Mouse (Mus musculus) stomach, embryonic 14.5 days (tissue): Measurements from ENCODE around the gene Slc35e1. TPM values are rescaled to one million over a fixed set of nuclear protein-coding genes. Genes with fewer than 3 reads are reported as not detected.

ENCODE experiments used
- ATAC-seq: fragments of 200-750 bp; cut with Nextera tagmentation; 2 replicates; pipeline ENCODE4 v1.8.0; 2017; ENCODE audit warnings: low read depth, moderate TSS enrichment; ENCODE audit not compliant: insufficient number of reproducible peaks, insufficient read depth, low FRiP score
- H3K27ac ChIP-seq: fragments of 300-500 bp; sonication (generic); 2 replicates; pipeline ENCODE4 v1.5.1; 2014; ENCODE audit warnings: mild to moderate bottlenecking, low read length, moderate library complexity, mixed read lengths
- H3K27me3 ChIP-seq: fragments of 300-500 bp; sonication (generic); 2 replicates; pipeline ENCODE4 v1.6.1; 2014; ENCODE audit warnings: low read length, control low read depth, mixed read lengths; ENCODE audit not compliant: control insufficient read depth, insufficient read depth
- H3K36me3 ChIP-seq: fragments of 300-500 bp; sonication (generic); 2 replicates; pipeline ENCODE4 v1.6.1; 2014; ENCODE audit warnings: mild to moderate bottlenecking, control low read depth, low read length, moderate library complexity, mixed read lengths; ENCODE audit not compliant: control insufficient read depth, insufficient read depth
- H3K4me1 ChIP-seq: fragments of 300-500 bp; sonication (generic); 2 replicates; pipeline ENCODE4 v1.6.1; 2014; ENCODE audit warnings: low read length, control low read depth, mixed read lengths; ENCODE audit not compliant: control insufficient read depth, insufficient read depth
- H3K4me2 ChIP-seq: fragments of 300-500 bp; sonication (generic); replicated peaks from 2 replicates; pipeline ENCODE4 v1.6.1; 2014; ENCODE audit warnings: low read depth, low read length, control low read depth
- H3K4me3 ChIP-seq: fragments of 300-500 bp; sonication (generic); 2 replicates; pipeline ENCODE4 v1.5.1; 2014; ENCODE audit warnings: low read depth, low read length, control low read depth
- H3K9ac ChIP-seq: fragments of 300-500 bp; sonication (generic); replicated peaks from 2 replicates; pipeline ENCODE4 v1.6.1; 2014; ENCODE audit warnings: low read depth, mild to moderate bottlenecking, control low read depth, low read length, moderate library complexity, mixed read lengths
- H3K9me3 ChIP-seq: fragments of 300-500 bp; sonication (generic); 2 replicates; pipeline ENCODE4 v1.6.1; 2016; ENCODE audit warnings: low read depth, low read length, control low read depth; ENCODE audit not compliant: control insufficient read depth
- WGBS: fragments of 180-500 bp; shearing (Covaris S2); extraction: QIAGEN DNeasy Blood & Tissue Kit; methylation state at CpG from one replicate; pipeline ENCODE4 v1.1.7; 2014; 5-methylcytosine and 5-hydroxymethylcytosine counted together
- polyA plus RNA-seq: library from polyadenylated mRNA; unstranded; fragments of >200 nt; fragmentation: Nextera tagmentation; extraction: Ambion mirVana; gene quantifications from 2 replicates; pipeline ENCODE4 v1.2.1, GENCODE M21; 2014

The Slc35e1 gene
- polyA plus RNA-seq, 1 experiment from 2014 or later, result 10.7 TPM

DNA sequence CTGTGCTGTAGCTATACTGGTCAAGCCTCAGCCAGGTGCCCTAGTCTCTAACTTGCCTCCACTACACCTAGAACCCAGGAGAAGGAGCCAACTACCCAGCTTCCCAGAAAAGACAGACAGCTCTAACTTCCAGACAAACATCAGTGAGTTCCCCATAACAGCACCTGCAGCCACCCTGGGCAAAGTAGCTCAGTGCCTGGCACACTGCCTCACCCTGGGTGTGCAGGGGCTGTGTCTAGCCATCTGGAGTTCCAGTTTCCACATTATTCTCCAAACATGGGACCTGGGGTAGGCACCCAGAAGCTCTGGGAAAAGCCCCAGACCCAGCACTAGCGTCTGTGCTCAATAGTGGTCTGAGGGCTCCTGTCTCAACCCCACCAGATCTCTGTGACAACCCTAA lies 15.1 kb upstream of the Slc35e1 start:
- no peak for ATAC-seq
- Histone ChIP-seq H3K4me2 (no peak overlapping the region), H3K9me3 (no peaks in the 10 kb centered on the region), H3K9ac (no peak overlapping the region), H3K4me3 (no peak overlapping the region), H3K27me3 (no peaks in the 10 kb centered on the region), H3K4me1 (no peaks in the 10 kb centered on the region), H3K27ac (no peak overlapping the region), H3K36me3 (0 out of 2 replicates have a peak, but pooled peaks cover 4% of the 10 kb centered on the region)
- 80% methylated on average over 1 of the region's 1 CpGs for WGBS

DNA sequence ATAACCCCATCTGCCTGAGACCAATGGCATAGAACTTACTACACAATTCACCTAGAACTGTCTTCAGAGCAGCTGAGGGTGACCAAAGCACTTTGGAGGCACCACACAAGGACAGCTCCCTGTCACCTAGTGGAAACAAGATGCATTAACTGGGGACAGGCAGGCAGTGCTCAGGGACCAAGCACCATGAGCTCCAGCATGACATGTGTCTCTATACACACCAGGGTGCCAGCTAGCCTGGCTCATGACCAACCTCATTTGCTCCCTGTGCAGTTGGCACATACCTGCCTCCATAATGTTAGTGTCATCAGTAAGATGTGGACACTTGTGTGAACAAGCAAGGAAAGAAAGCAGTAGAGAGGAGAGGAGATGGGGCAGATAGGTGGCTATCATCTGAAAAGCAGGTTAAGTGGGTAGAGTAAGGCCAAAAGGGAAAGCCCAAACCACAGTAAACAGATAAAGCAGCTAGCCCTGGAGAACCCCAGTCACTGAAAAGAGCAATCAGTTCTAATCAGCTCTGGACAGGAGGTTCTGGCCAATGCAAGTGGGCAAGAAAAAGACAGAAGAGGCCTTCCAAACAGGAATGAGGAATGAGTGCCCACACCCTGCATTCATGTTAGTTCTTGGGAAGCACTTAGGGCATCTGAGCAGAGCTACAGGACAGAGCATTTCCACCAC lies 12.4 kb upstream of the Slc35e1 start:
- Histone ChIP-seq H3K27me3 (no peaks in the 10 kb centered on the region), H3K4me3 (no peak overlapping the region), H3K4me1 (no peaks in the 10 kb centered on the region), H3K9me3 (no peaks in the 10 kb centered on the region), H3K36me3 (0 out of 2 replicates have a peak, but pooled peaks cover 4% of the 10 kb centered on the region), H3K27ac (no peak overlapping the region), H3K4me2 (no peak overlapping the region), H3K9ac (no peak overlapping the region)
- no peak for ATAC-seq

DNA sequence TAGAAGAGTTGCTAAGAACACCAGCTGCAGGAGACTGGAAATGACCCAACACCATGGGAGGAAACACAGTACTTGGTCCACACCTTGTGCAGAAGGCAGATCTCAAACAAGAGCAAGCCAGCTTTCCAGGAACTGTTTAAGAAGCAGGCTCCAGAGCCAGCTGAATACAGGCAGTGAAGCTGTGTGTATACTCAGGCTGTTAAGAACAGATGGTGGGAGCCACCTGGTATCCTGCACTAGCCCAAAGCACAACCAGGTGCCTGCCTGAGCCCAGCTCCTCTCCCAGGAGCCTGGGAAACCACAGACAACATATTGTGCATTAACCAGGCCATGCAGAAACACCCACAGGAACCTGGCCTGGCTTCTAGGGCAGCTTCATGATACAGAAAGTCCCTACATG lies 11.7 kb upstream of the Slc35e1 start:
- no peak overlapping the region for H3K4me3 ChIP-seq
- no peak overlapping the region for H3K27ac ChIP-seq
- ATAC-seq, result no peak
- 0 out of 2 replicates have a peak, but pooled peaks cover 4% of the 10 kb centered on the region for H3K36me3 ChIP-seq
- no peaks in the 10 kb centered on the region for H3K9me3 ChIP-seq
- H3K9ac ChIP-seq, result no peak overlapping the region
- no peak overlapping the region for H3K4me2 ChIP-seq
- H3K27me3 ChIP-seq, result no peaks in the 10 kb centered on the region
- no peaks in the 10 kb centered on the region for H3K4me1 ChIP-seq

DNA sequence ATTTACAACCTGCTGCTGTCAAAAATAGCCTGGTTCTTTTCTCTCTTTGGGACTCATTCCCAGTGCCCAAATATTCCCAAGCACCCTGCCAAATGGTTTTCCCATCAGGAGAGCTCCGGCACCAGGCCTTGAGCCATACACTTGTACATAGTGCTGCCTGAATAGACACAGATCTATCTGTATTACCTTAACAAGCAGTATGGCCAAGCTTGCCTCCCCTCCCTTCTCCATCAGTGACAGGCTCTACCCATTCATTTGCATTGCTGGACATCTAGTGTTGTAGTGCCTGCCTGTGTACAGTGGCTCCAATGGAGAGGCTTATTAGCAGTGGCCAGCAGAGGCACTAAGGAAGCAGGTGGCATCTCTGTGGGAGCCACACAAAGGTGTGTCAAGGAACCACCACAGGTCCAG lies 8.1 kb upstream of the Slc35e1 start:
- H3K9me3 ChIP-seq, result no peaks in the 10 kb centered on the region
- peaks cover 17% of the 10 kb centered on the region for H3K36me3 ChIP-seq
- H3K4me2 ChIP-seq, result no peak overlapping the region
- ATAC-seq, result no peak
- no peak overlapping the region for H3K4me3 ChIP-seq
- no peak overlapping the region for H3K9ac ChIP-seq
- no peaks in the 10 kb centered on the region for H3K4me1 ChIP-seq
- no peaks in the 10 kb centered on the region for H3K27me3 ChIP-seq
- WGBS, result 96% methylated on average over 1 of the region's 1 CpGs
- no peak overlapping the region for H3K27ac ChIP-seq

DNA sequence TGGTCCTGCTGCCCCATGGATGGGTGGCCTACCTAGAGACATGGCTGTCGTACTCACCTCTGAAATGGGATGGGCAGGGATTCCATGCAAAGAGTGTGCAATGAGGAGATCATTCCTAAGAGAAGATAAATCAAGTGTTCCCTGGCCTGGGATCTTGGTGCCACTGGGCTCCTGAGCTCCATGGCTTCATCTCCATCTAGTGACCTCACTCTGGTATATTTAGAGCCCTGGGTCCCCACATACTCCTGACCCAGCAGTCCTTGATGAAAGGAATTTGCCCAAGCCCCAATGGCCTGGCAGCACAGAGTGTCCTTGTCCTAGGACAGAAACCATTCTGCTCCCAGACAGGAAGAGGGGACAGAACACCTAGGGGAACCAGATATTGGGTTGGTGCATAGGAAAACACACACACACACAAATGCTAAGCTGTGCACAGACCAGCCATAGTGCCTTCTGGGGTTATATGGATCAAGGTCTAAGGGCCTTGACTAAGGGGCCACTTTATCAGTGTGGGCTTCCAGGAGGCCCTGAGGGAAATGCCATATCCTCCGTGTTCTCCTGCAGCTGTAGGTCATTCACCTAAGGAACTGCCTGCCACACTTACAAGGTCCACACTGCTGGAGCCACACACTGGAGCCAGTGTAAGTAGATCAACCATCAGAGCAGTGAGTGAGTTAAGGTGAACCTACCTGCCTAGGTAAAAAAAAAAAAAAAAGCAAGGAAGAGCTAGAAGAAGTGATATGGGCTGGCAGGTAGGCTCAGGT lies 7.3 kb upstream of the Slc35e1 start:
- H3K27me3 ChIP-seq, result no peaks in the 10 kb centered on the region
- ATAC-seq, result no peak
- H3K9me3 ChIP-seq, result no peaks in the 10 kb centered on the region
- 85% methylated on average over 2 of the region's 2 CpGs for WGBS
- no peak overlapping the region for H3K4me2 ChIP-seq
- no peaks in the 10 kb centered on the region for H3K4me1 ChIP-seq
- H3K27ac ChIP-seq, result no peak overlapping the region
- H3K4me3 ChIP-seq, result no peak overlapping the region
- H3K9ac ChIP-seq, result no peak overlapping the region
- H3K36me3 ChIP-seq, result peaks cover 25% of the 10 kb centered on the region

DNA sequence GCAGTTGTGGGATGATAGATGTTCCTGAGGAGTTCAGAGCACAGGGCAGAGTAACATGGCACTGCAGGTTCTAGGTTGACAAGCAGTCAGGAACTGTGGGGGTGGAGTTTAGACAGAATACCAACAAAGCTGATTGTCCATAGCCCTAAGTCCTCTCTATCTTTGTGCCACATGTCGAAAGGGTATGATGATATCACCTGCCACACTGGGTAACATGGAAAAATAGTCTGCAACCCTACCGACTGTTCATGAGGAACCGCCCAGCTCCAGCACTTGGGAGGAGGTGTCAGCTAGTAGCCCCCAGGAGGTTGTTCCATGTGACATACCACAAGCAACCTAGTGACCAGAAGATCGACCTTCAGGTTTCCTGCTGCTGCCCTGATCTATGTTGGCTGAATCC lies 6.1 kb upstream of the Slc35e1 start:
- peaks cover 6% of the 10 kb centered on the region; the same call in 1 of the 2 replicates for H3K4me1 ChIP-seq
- WGBS, result 93% methylated on average over 4 of the region's 4 CpGs
- ATAC-seq, result no peak

DNA sequence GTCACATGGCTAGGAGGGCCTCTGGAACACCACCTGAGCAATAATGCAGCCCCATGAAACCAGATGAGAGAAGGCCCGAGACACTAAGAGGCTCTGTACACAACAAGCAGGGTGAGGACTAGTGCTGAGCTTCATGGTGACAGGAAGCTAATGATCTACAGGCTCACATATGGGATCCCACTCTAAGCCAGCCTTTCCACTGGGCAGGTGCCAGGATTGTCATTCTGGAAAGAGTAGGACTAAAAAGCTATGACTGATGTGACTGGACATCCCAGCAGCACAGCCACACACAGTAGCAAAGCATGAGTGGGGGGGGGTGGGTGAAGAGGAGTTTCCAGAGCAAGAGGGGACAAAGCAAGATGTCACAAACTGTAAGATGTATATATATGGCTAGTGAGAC lies 5.5 kb upstream of the Slc35e1 start:
- Histone ChIP-seq H3K9ac (no peak overlapping the region), H3K4me2 (no peak overlapping the region), H3K27me3 (no peaks in the 10 kb centered on the region), H3K36me3 (peaks cover 25% of the 10 kb centered on the region), H3K4me3 (no peak overlapping the region), H3K4me1 (peaks cover 9% of the 10 kb centered on the region; the same call in 1 of the 2 replicates), H3K27ac (no peak overlapping the region), H3K9me3 (no peaks in the 10 kb centered on the region)
- ATAC-seq, result no peak
- 76% methylated on average over 1 of the region's 1 CpGs for WGBS

More for the DNA sequence above, 6.1 kb upstream of the Slc35e1 start:
- no peaks in the 10 kb centered on the region for H3K27me3 ChIP-seq
- no peak overlapping the region for H3K27ac ChIP-seq
- no peak overlapping the region for H3K9ac ChIP-seq
- peaks cover 25% of the 10 kb centered on the region for H3K36me3 ChIP-seq
- no peak overlapping the region for H3K4me3 ChIP-seq
- H3K4me2 ChIP-seq, result no peak overlapping the region
- no peaks in the 10 kb centered on the region for H3K9me3 ChIP-seq

DNA sequence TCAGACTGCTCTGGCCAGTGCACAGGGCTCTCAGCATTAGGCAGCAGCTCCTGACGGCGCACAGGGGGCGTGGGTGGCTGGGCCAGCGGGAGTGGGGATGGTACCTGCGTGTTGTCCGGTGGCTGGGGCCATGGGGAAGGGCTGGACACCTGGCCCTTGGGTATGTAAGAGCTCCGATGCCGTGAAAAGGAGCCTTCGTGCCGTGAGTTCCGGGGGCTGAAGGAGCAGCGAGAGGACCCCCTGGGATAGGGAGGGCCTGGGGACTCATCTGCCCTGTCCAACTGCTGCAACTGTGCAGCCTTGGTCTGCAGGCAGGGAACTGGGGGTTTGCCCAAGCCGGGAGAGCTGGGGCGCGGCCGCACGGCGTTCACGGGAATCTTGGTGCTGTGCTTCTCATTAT lies 3.8 kb upstream of the Slc35e1 start:
- Histone ChIP-seq H3K4me1 (peaks cover 13% of the 10 kb centered on the region), H3K4me2 (no peak overlapping the region), H3K9me3 (no peaks in the 10 kb centered on the region), H3K9ac (no peak overlapping the region), H3K4me3 (no peak overlapping the region), H3K27ac (no peak overlapping the region), H3K27me3 (no peaks in the 10 kb centered on the region), H3K36me3 (peaks cover 21% of the 10 kb centered on the region)
- WGBS, result 87% methylated on average over 19 of the region's 19 CpGs
- no peak for ATAC-seq
